Mouse (Mus musculus): ENCODE measurements around the gene Gpm6b.

Gpm6b gene

GRCm38 (mm10) chrX:166354913-166355312 lies 116.2 kb downstream of the Gpm6b start:
- no peak for DNase-seq (ENCODE audit: low spot score in 2 of 2)

- DNase-seq (ENCODE audit: low spot score in 2 of 2) = no peak
These were observed 117.6 kb downstream of the Gpm6b start for GRCm38 (mm10) chrX:166356276-166356675.

GRCm38 (mm10) chrX:166358955-166359354 lies 120.2 kb downstream of the Gpm6b start:
- no peak for DNase-seq (ENCODE audit: low spot score in 2 of 2)

GRCm38 (mm10) chrX:166359927-166360440 lies 121.3 kb downstream of the Gpm6b start:
- DNase-seq (ENCODE audit: low spot score in 2 of 2) = no peak

DNA sequence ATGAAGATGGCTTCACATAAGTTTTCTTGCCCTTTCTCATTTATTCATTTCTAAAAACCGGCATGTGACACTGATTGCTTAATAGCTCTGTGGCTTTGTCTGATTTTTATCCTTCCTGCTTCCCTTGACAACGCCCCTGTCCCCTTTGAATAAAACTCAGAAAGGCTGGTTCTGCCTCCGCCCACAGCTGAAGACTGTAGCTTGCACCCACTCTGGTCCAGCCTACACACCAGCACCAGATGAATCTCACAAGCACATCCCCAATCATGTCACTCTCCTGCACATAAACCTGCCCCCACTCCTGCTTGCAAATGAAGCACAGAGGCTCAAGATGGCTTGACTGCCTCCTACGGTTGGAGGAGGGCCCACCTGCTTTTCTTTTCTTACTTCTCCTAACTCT lies 121.7 kb downstream of the Gpm6b start:
- DNase-seq (ENCODE audit: low spot score in 2 of 2) = no peak

DNA sequence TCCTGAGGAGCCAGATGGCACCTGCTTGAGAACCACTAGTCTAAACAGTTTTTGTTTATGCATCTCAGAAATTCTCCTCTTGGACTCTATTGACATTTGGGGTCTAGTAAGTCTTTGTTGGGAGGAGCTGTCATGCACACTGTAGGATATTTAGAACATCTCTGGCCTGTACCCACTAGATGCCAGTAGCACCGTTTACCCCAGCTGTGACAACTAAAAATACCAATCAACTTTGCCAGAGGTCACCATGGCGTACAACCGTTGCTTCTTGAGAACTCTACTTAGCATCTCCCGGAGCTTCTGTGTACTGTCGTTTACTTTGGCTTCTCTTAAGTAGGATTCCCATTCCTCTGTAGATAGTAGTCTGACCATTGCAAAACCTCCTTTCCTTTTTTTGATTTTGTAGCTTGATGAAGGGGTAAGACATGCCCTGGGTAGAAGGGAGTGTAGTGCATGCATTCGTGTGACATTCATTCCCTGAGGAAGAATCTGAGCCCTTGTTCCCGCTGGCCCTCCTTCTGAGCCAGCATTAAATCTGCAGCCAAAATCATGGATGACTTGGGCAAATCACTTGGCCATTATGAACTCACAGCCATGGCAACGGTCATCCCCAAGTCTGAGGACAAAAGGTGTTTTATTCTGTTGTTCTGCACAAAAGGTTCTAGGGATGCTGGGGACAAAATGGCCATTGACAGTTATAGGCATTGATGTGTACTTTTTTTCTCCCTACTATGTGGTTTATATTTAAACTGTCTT lies 126.9 kb downstream of the Gpm6b start:
- DNase-seq (ENCODE audit: low spot score in 2 of 2) = no peak

GRCm38 (mm10) chrX:166376681-166377328 lies 138.1 kb downstream of the Gpm6b start:
- DNase-seq (ENCODE audit: low spot score in 2 of 2) = no peak

DNA sequence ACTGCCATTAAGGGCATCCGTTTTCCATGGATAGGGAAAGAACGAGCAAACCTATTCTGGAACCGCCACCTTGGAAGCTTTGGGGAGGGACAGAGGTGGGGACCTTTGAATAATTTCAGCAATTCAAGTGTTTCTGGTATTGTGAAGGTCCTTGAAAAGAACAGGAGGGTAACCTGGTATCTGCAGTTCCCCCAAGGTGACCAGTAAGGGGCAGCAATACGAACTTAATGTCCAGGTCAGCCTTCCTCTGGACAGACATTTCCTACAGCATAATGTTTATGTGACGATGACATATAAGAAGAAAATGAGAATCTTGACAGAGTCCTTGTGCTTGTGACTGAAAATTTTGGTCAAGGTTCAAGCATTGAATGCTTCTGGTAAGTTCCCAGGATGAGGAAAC lies 139.9 kb downstream of the Gpm6b start:
- no peak for DNase-seq (ENCODE audit: low spot score in 2 of 2)

- DNase-seq (ENCODE audit: low spot score in 2 of 2) = no peak
These were observed 144.9 kb downstream of the Gpm6b start for GRCm38 (mm10) chrX:166383606-166384005.

GRCm38 (mm10) chrX:166384935-166385334 lies 146.2 kb downstream of the Gpm6b start:
- peak in 1 of 2 experiments; percentile 19 for DNase-seq (ENCODE audit: low spot score in 2 of 2)

GRCm38 (mm10) chrX:166386656-166387055 lies 147.9 kb downstream of the Gpm6b start:
- DNase-seq (ENCODE audit: low spot score in 2 of 2) = no peak

DNA sequence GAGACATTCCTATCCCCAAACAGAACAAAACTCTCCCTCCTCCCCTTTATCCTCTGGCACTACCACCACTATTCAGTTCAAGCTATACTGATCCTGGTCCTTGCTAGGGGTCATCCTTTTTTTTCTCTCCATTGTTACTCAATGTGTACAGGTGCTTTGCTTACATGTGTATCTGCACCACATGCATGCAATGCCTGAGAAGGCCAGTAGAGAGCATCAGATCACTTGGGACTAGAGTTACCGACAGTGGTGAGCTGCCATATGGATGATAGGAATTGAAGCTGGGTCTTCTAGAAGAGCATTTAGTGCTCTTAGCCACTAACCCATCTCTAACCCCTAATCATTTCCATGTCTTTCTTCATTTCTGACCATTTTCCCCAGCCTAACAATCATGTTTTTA lies 155.0 kb downstream of the Gpm6b start:
- DNase-seq (ENCODE audit: low spot score in 2 of 2) = no peak

- DNase-seq (ENCODE audit: low spot score in 2 of 2) = no peak
These were observed 169.2 kb downstream of the Gpm6b start for GRCm38 (mm10) chrX:166407865-166408264.

GRCm38 (mm10) chrX:166416196-166416595 lies 177.5 kb downstream of the Gpm6b start:
- DNase-seq (ENCODE audit: low spot score in 2 of 2) = no peak

DNA sequence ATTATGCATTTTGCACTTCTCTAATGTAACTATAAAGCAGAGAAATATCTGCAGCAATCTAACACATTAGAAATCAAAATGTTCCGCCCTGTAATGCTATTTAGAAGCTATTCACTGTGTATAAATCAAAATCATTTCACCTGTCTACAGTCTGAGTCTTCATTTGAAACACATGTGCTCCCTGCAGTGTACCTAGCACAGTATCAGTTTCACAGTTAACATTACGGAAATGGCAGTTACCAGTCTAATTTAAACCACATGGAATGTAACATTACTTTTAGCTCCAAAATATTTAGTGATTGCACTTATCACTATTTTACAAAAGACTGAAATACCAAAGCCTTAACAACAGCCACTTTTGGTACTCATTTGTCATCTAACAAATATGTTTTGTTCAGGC lies 196.1 kb downstream of the Gpm6b start:
- DNase-seq (ENCODE audit: low spot score in 2 of 2) = no peak
